Mouse (Mus musculus) lung, embryonic 16.5 days (tissue): ENCODE measurements around the gene Slc5a10. TPM values are rescaled to one million over a fixed set of nuclear protein-coding genes. Genes with fewer than 3 reads are reported as not detected.

Source experiments
- ATAC-seq: fragments of 200-750 bp; cut with Nextera tagmentation; 2 replicates; pipeline ENCODE4 v1.8.0; 2017; ENCODE audit warnings: low read depth, mild to moderate bottlenecking, moderate library complexity
- H3K27ac ChIP-seq: fragments of 300-500 bp; sonication (generic); 2 replicates; pipeline ENCODE4 v1.5.1; 2014; ENCODE audit warnings: mild to moderate bottlenecking, control low read depth, low read length
- H3K27me3 ChIP-seq: fragments of 300-500 bp; sonication (generic); 2 replicates; pipeline ENCODE4 v1.6.1; 2014; ENCODE audit warnings: low read depth, low read length, mixed read lengths; ENCODE audit not compliant: control insufficient read depth, insufficient read depth
- H3K36me3 ChIP-seq: fragments of 300-500 bp; sonication (generic); 2 replicates; pipeline ENCODE4 v1.6.1; 2014; ENCODE audit warnings: low read length; ENCODE audit not compliant: control insufficient read depth, insufficient read depth
- H3K4me1 ChIP-seq: fragments of 300-500 bp; sonication (generic); replicated peaks from 2 replicates; pipeline ENCODE4 v1.6.1; 2014; ENCODE audit warnings: low read length, mixed read lengths; ENCODE audit not compliant: control insufficient read depth, insufficient read depth
- H3K4me2 ChIP-seq: fragments of 300-500 bp; sonication (generic); 2 replicates; pipeline ENCODE4 v1.6.1; 2014; ENCODE audit warnings: low read depth, low read length, control low read depth
- H3K4me3 ChIP-seq: fragments of 300-500 bp; sonication (generic); 2 replicates; pipeline ENCODE4 v1.5.1; 2014; ENCODE audit warnings: mild to moderate bottlenecking, low read length, control low read depth
- H3K9ac ChIP-seq: fragments of 300-500 bp; sonication (generic); 2 replicates; pipeline ENCODE4 v1.6.1; 2014; ENCODE audit warnings: low read length, control low read depth
- H3K9me3 ChIP-seq: fragments of 300-500 bp; sonication (generic); 2 replicates; pipeline ENCODE4 v1.6.1; 2016; ENCODE audit warnings: low read length; ENCODE audit not compliant: control insufficient read depth
- WGBS: fragments of 180-500 bp; shearing (Covaris S2); extraction: QIAGEN DNeasy Blood & Tissue Kit; methylation state at CpG from one replicate; pipeline ENCODE4 v1.1.7; 2014; 5-methylcytosine and 5-hydroxymethylcytosine counted together
- polyA plus RNA-seq: library from polyadenylated mRNA; unstranded; fragments of >200 nt; fragmentation: Nextera tagmentation; extraction: Ambion mirVana; gene quantifications from 2 replicates; pipeline ENCODE4 v1.2.1, GENCODE M21; 2015

The Slc5a10 gene
- polyA plus RNA-seq, 1 experiment from 2014 or later, result 0.08 TPM

DNA sequence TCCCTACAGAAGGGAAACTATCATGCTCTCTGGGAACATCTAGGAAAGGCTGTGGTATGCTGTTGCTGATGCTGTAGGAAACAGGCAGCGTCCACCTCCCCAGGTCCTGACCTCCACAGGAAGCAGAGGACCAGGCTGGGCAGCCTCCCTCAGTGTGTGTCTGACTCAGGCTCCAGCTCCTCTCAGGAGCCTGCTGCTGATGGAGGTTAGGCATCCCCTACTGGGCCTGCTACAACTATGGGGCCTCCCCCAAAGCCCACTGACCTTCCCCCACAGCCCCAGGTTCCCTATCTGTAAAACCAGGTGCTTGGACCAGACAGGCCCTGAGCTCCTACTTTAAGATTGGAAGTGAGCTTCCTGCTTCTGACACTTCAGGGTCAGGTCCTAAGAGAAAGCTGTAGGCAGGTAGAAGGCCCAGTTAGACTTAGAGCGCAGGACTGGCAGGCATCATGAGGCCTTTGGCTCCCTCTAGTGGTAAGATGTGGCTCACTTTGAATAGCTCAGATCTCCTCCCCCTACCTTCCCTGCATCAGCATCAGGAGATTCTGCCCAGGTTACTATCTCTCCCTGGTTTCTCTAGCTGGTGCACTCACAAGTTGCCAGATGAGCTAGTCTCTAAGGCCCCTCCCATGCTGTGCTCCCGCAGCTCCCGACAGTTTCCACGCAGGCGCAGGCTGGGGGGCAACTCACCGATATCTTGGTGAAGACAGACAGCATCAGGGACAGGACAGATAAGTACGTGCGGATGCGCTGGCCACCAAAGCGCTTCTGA is 6.1 kb downstream of the Slc5a10 start:
- peak; percentile 83; the same call in 1 of the 2 replicates for ATAC-seq
- no peaks in the 10 kb centered on the region for H3K27me3 ChIP-seq
- no peaks in the 10 kb centered on the region for H3K36me3 ChIP-seq
- no peak overlapping the region for H3K4me3 ChIP-seq
- no peaks in the 10 kb centered on the region for H3K9me3 ChIP-seq
- H3K9ac ChIP-seq, result no peak overlapping the region
- H3K4me2 ChIP-seq, result no peak overlapping the region
- H3K27ac ChIP-seq, result no peak overlapping the region
- 43% methylated on average over 11 of the region's 11 CpGs for WGBS
- H3K4me1 ChIP-seq, result no peaks in the 10 kb centered on the region

GRCm38 (mm10) chr11:61713157-61713855 is 7.3 kb downstream of the Slc5a10 start:
- Histone ChIP-seq H3K4me1 (no peaks in the 10 kb centered on the region), H3K9ac (no peak overlapping the region), H3K4me3 (no peak overlapping the region), H3K27me3 (no peaks in the 10 kb centered on the region), H3K36me3 (no peaks in the 10 kb centered on the region), H3K9me3 (no peaks in the 10 kb centered on the region), H3K27ac (no peak overlapping the region), H3K4me2 (no peak overlapping the region)
- no peak for ATAC-seq
- 65% methylated on average over 15 of the region's 15 CpGs for WGBS

- H3K4me3 ChIP-seq, result no peak overlapping the region
- no peaks in the 10 kb centered on the region for H3K9me3 ChIP-seq
- ATAC-seq, result no peak
- H3K27ac ChIP-seq, result no peak overlapping the region
- no peak overlapping the region for H3K4me2 ChIP-seq
- no peaks in the 10 kb centered on the region for H3K27me3 ChIP-seq
- WGBS, result 54% methylated on average over 3 of the region's 3 CpGs
- H3K9ac ChIP-seq, result no peak overlapping the region
- H3K36me3 ChIP-seq, result no peaks in the 10 kb centered on the region
- no peaks in the 10 kb centered on the region for H3K4me1 ChIP-seq
Observed at GRCm38 (mm10) chr11:61708928-61709327, 11.7 kb downstream of the Slc5a10 start.

- Histone ChIP-seq H3K4me1 (no peaks in the 10 kb centered on the region), H3K4me3 (no peak overlapping the region), H3K9ac (no peak overlapping the region), H3K27me3 (no peaks in the 10 kb centered on the region), H3K36me3 (no peaks in the 10 kb centered on the region), H3K4me2 (no peak overlapping the region), H3K9me3 (no peaks in the 10 kb centered on the region), H3K27ac (no peak overlapping the region)
- WGBS, result 58% methylated on average over 4 of the region's 4 CpGs
- no peak for ATAC-seq
Observed at GRCm38 (mm10) chr11:61706232-61706631, 14.4 kb downstream of the Slc5a10 start.

- H3K36me3 ChIP-seq, result no peaks in the 10 kb centered on the region
- ATAC-seq, result no peak
- no peak overlapping the region for H3K9ac ChIP-seq
- H3K27ac ChIP-seq, result no peak overlapping the region
- no peaks in the 10 kb centered on the region for H3K9me3 ChIP-seq
- H3K4me1 ChIP-seq, result no peaks in the 10 kb centered on the region
- no peak overlapping the region for H3K4me2 ChIP-seq
- no peak overlapping the region for H3K4me3 ChIP-seq
- 83% methylated on average over 2 of the region's 2 CpGs for WGBS
- no peaks in the 10 kb centered on the region for H3K27me3 ChIP-seq
Observed at GRCm38 (mm10) chr11:61705581-61705980, 15.0 kb downstream of the Slc5a10 start.

DNA sequence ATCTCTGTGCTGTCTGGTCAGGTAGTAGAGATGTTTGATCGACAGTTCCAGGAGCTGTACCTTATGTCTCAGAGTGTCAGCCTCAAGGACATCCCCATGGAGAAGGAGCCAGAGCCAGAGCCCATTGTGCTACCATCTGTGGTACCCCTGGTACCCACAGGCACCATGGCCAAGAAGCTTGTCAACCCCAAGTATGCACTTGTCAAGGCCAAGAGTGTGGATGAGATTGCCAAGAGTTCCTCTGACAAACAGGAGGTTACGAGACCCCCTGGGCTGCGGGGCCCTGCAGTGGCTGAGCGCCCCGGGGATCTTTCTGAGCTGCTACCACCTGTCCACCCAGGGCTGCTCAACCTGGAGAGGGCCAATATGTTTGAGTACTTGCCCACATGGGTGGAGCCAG is 18.1 kb downstream of the Slc5a10 start:
- Histone ChIP-seq H3K27ac (no peak overlapping the region), H3K27me3 (no peaks in the 10 kb centered on the region), H3K4me1 (no peaks in the 10 kb centered on the region), H3K9ac (no peak overlapping the region), H3K9me3 (no peaks in the 10 kb centered on the region), H3K36me3 (no peaks in the 10 kb centered on the region), H3K4me2 (no peak overlapping the region), H3K4me3 (no peak overlapping the region)
- WGBS, result 96% methylated on average over 5 of the region's 5 CpGs
- ATAC-seq, result no peak

- ATAC-seq, result no peak
- no peak overlapping the region for H3K4me3 ChIP-seq
- no peaks in the 10 kb centered on the region for H3K9me3 ChIP-seq
- no peaks in the 10 kb centered on the region for H3K36me3 ChIP-seq
- 82% methylated on average over 5 of the region's 5 CpGs for WGBS
- H3K4me2 ChIP-seq, result no peak overlapping the region
- H3K4me1 ChIP-seq, result no peaks in the 10 kb centered on the region
- no peaks in the 10 kb centered on the region for H3K27me3 ChIP-seq
- H3K27ac ChIP-seq, result no peak overlapping the region
- H3K9ac ChIP-seq, result no peak overlapping the region
Observed at GRCm38 (mm10) chr11:61701696-61702095, 18.9 kb downstream of the Slc5a10 start.

DNA sequence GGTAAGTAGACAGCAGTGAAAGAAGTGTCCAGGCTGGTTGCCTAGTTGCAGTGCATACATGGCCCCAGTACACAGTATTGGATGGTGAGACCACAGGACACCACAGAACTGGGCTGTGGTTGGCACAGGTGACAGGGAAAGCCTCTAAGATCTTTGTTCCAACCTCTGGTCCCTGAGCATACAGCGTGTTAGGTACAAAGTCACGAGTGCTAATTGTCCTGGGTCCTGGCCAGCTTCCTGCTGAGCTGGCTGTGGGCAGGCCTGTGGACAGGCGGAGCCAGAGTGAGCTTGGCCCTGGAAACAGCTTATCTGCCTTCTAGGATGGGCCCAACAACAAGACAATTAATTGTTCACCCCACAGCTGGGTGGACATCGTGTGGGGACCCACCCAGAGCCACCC is 20.7 kb downstream of the Slc5a10 start:
- H3K27me3 ChIP-seq, result no peaks in the 10 kb centered on the region
- no peaks in the 10 kb centered on the region for H3K9me3 ChIP-seq
- H3K4me1 ChIP-seq, result no peaks in the 10 kb centered on the region
- H3K9ac ChIP-seq, result no peak overlapping the region
- no peaks in the 10 kb centered on the region for H3K36me3 ChIP-seq
- no peak for ATAC-seq
- 58% methylated on average over 4 of the region's 4 CpGs for WGBS
- no peak overlapping the region for H3K4me2 ChIP-seq
- H3K27ac ChIP-seq, result no peak overlapping the region
- H3K4me3 ChIP-seq, result no peak overlapping the region

DNA sequence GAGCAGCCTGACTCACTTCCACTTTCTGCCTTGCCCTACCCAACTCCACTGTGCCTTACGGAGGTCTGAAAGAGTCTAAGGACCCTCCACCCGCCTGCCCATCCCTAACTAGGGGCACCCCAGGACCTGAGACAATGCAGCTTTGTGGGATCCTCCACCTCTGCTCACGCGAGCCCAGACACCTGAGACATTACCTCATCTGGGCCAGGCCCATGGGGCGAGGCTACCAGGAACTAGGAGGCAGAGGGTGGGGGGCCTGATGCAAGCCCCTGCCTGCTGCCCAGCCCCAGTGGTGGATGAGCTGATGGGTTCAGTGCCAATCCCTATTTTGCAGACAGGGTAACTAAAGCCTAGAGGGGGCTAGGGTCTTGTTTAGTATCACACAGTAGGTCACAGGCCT is 21.2 kb downstream of the Slc5a10 start:
- no peaks in the 10 kb centered on the region for H3K9me3 ChIP-seq
- H3K9ac ChIP-seq, result no peak overlapping the region
- 62% methylated on average over 5 of the region's 5 CpGs for WGBS
- H3K27me3 ChIP-seq, result no peaks in the 10 kb centered on the region
- no peak overlapping the region for H3K4me3 ChIP-seq
- H3K4me2 ChIP-seq, result no peak overlapping the region
- no peaks in the 10 kb centered on the region for H3K36me3 ChIP-seq
- no peaks in the 10 kb centered on the region for H3K4me1 ChIP-seq
- no peak overlapping the region for H3K27ac ChIP-seq
- no peak for ATAC-seq
